In genomic region chr2:108796816-108797581, GRCm38 (mm10) we compare ENCODE assay signal across 21 mouse cellular contexts.
DNase-seq lines count a peak whose midpoint lies in the region; ATAC-seq and TF ChIP-seq lines count a peak whose summit lies in the region.
"Had no signal": no experiment of that assay in that cellular context is flagged by ENCODE, and none has a peak within 500 bp of the region (broad histone marks: within the 10 kb centered on the region; RNA-seq: fewer than 3 reads in every experiment).

No protein-coding gene starts in this region.

- 86% methylated on average over 2 of the region's 2 CpGs for WGBS in liver, postnatal 0 days (ENCODE audit: insufficient replicate concordance)

- H3K4me1 ChIP-seq in CH12.LX (ENCODE audit: control insufficient read depth in 1 of 2, insufficient read depth in 2 of 2) = peaks cover 0 to 6% of the 10 kb centered on the region in 2 experiments; a peak in 2 of 4 replicates
- no peaks in the 10 kb centered on the region for H3K4me1 ChIP-seq in liver, postnatal 0 days (ENCODE audit: insufficient read depth)
- H3K4me1 ChIP-seq: forebrain, embryonic 15.5 days; heart, embryonic 13.5 days; hindbrain, embryonic 13.5 days had no signal

- peak; percentile 54 for DNase-seq in CH12.LX (ENCODE audit: extremely low read depth)
- peak; percentile 50 for DNase-seq in MEL-GATA-1-ER (ENCODE audit: extremely low read depth, low read depth)
- DNase-seq in cerebellum, postnatal 14 days = no peak
- DNase-seq in layer of hippocampus, postnatal 25 days (ENCODE audit: extremely low spot score in 1 of 2, low spot score in 1 of 2) = no peak
- DNase-seq in liver, postnatal 0 days = no peak
- DNase-seq: adrenal gland, adult 8-10 months; adrenal gland, postnatal 36 days; B cell, adult 2 months; cerebellum, adult 11-12 months; cerebellum, adult 9-10 months; cerebellum, postnatal 36 days; gastrocnemius, postnatal 10 days; heart, postnatal 36 days; kidney, adult 11 months had no signal

- H3K4me2 ChIP-seq in CH12.LX (ENCODE audit: insufficient read depth, low read depth, poor library complexity, severe bottlenecking) = no peak overlapping the region
- no peak overlapping the region for H3K4me2 ChIP-seq in liver, postnatal 0 days (ENCODE audit: low read depth, low read length)
- H3K4me2 ChIP-seq: forebrain, embryonic 15.5 days; heart, embryonic 13.5 days; hindbrain, embryonic 13.5 days had no signal

- dilution Hi-C loops in CH12.LX (cut with MboI; ENCODE audit: extremely low pct_ligation_motif_present, extremely low pct_unique_long_range_greater_than_20kb, low sequenced_read_pairs) = no loop called here

- no peak overlapping the region for H3K9ac ChIP-seq in CH12.LX (ENCODE audit: insufficient read depth, low read depth)
- no peak overlapping the region for H3K9ac ChIP-seq in liver, postnatal 0 days (replicated peaks)
- H3K9ac ChIP-seq: forebrain, embryonic 15.5 days; heart, embryonic 13.5 days; hindbrain, embryonic 13.5 days had no signal

- TF ChIP-seq CTCF in CH12.LX (conservative IDR thresholded peaks at IDR 0.05 in 1 of 2, IDR thresholded peaks at IDR 0.05 in 1 of 2; ENCODE audit: low read depth in 2 of 2, low read length in 2 of 2) = no peak
- no peak for TF ChIP-seq CTCF in liver, postnatal 0 days (IDR thresholded peaks at IDR 0.05; ENCODE audit: low read depth)

- no peak overlapping the region for H3K27ac ChIP-seq in CH12.LX (ENCODE audit: insufficient read depth, low read depth)
- H3K27ac ChIP-seq in liver, postnatal 0 days (ENCODE audit: low read depth) = no peak overlapping the region
- H3K27ac ChIP-seq: forebrain, embryonic 15.5 days; heart, embryonic 13.5 days; hindbrain, embryonic 13.5 days; hindbrain, postnatal 0 days had no signal

- H3K27me3 ChIP-seq in CH12.LX (replicated peaks) = no peaks in the 10 kb centered on the region
- no peaks in the 10 kb centered on the region for H3K27me3 ChIP-seq in liver, postnatal 0 days (ENCODE audit: insufficient read depth, low read length)
- H3K27me3 ChIP-seq: forebrain, embryonic 15.5 days; heart, embryonic 13.5 days; hindbrain, embryonic 13.5 days had no signal

- TF ChIP-seq EP300 in CH12.LX (IDR thresholded peaks at IDR 0.05; ENCODE audit: low read length) = no peak
- no peak for TF ChIP-seq EP300 in liver, postnatal 0 days (IDR thresholded peaks at IDR 0.05; ENCODE audit: low read depth)

- H3K4me3 ChIP-seq in CH12.LX (replicated peaks in 1 of 3; ENCODE audit: low read depth in 2 of 3, low read length in 2 of 3, poor library complexity in 1 of 3) = no peak overlapping the region
- no peak overlapping the region for H3K4me3 ChIP-seq in liver, postnatal 0 days (ENCODE audit: low read depth, low read length)
- H3K4me3 ChIP-seq: forebrain, embryonic 15.5 days; heart, embryonic 13.5 days; hindbrain, embryonic 13.5 days had no signal

- in situ Hi-C loops in CH12.LX (cut with MboI; ENCODE audit: low pct_ligation_motif_present, low pct_unique_long_range_greater_than_20kb, low sequenced_read_pairs) = no loop called here

- H3K36me3 ChIP-seq in CH12.LX (replicated peaks in 1 of 2; ENCODE audit: control insufficient read depth in 1 of 2, insufficient read depth in 1 of 2, low read length in 1 of 2) = no peaks in the 10 kb centered on the region
- no peaks in the 10 kb centered on the region for H3K36me3 ChIP-seq in liver, postnatal 0 days (replicated peaks; ENCODE audit: insufficient read depth, low read length)
- H3K36me3 ChIP-seq: forebrain, embryonic 15.5 days; heart, embryonic 13.5 days; hindbrain, embryonic 13.5 days had no signal

- H3K79me2 ChIP-seq in CH12.LX (replicated peaks; ENCODE audit: control insufficient read depth, extremely low read depth, insufficient read depth, poor library complexity, severe bottlenecking) = no peaks in the 10 kb centered on the region

- TF ChIP-seq POLR2A in CH12.LX (IDR thresholded peaks at IDR 0.05; ENCODE audit: low read depth, low read length) = no peak

- TF ChIP-seq RAD21 in CH12.LX (IDR thresholded peaks at IDR 0.05; ENCODE audit: low read depth, low read length) = no peak

- ATAC-seq in common myeloid progenitor, adult 5-6 weeks (replicated peaks; ENCODE audit: low read depth, poor library complexity, severe bottlenecking) = peak; percentile 97
- peak; percentile 96 for ATAC-seq in megakaryocyte progenitor cell, adult 5-6 weeks (replicated peaks; ENCODE audit: poor library complexity)
- no peak for ATAC-seq in liver, postnatal 0 days
- ATAC-seq: CD4-positive, CD25-positive, alpha-beta regulatory T cell, adult 4 months; forebrain, embryonic 15.5 days; hindbrain, postnatal 0 days had no signal

- no peaks in the 10 kb centered on the region for H3K9me3 ChIP-seq in CH12.LX (replicated peaks; ENCODE audit: low read length)
- H3K9me3 ChIP-seq in liver, postnatal 0 days (ENCODE audit: low read length) = no peaks in the 10 kb centered on the region
- H3K9me3 ChIP-seq: forebrain, embryonic 15.5 days; heart, embryonic 13.5 days; hindbrain, embryonic 13.5 days had no signal

TF ChIP-seq in CH12.LX, 34 proteins besides CTCF, POLR2A, EP300 and RAD21:
- 0 out of 2 replicates have a peak, but pooled peaks have one; percentile 24 for TF ChIP-seq MAFK (IDR thresholded peaks at IDR 0.05; ENCODE audit: insufficient replicate concordance, low read length)
- no peak for TF ChIP-seq TBP (conservative IDR thresholded peaks at IDR 0.05; ENCODE audit: low read depth, low read length)

Comparison
In these comparisons a context has a peak if more than half of its experiments do, and no peak if none do; other contexts are left out.
1. DNase-seq: peak in CH12.LX (single experiment) and MEL-GATA-1-ER (single experiment); none in cerebellum, postnatal 14 days (0 of 2), layer of hippocampus, postnatal 25 days (0 of 2) and liver, postnatal 0 days (single experiment).